Mouse (Mus musculus) MEL (cell line): ENCODE data around the gene Naa50. TPM values are rescaled to one million over a fixed set of nuclear protein-coding genes. Genes with fewer than 3 reads are reported as not detected.

ENCODE experiments used
- DNase-seq: peaks from one replicate; pipeline ENCODE4 v3.0.0; 2011; ENCODE audit warnings: low read depth, low spot score
- H3K27ac ChIP-seq: 2 replicates; pipeline ENCODE4 v1.5.1; 2012; ENCODE audit warnings: low read depth, mild to moderate bottlenecking, control low read depth, low read length, moderate library complexity; ENCODE audit not compliant: control insufficient read depth
- H3K27me3 ChIP-seq, 2 experiments: fragments of 150-350 bp in 1 of 2; sonication (generic) in 1 of 2; 2 replicates each; pipeline ENCODE4 v1.6.1; 2012; ENCODE audit warnings: low read length in 2 of 2, mild to moderate bottlenecking in 2 of 2, improper control_type of control experiment in 1 of 2, moderate library complexity in 1 of 2; ENCODE audit not compliant: insufficient read depth in 2 of 2, control insufficient read depth in 1 of 2
- H3K36me3 ChIP-seq, 2 experiments: 2 replicates each; pipeline ENCODE4 v1.6.1; 2012 to 2014; ENCODE audit warnings: low read length in 2 of 2, improper control_type of control experiment in 1 of 2, inconsistent platforms in 1 of 2, mild to moderate bottlenecking in 1 of 2; ENCODE audit not compliant: insufficient read depth in 2 of 2, control insufficient read depth in 1 of 2
- H3K4me1 ChIP-seq, 2 experiments: fragments of 150-350 bp in 1 of 2; sonication (generic) in 1 of 2; 2 replicates each; pipeline ENCODE4 v1.6.1; 2012; ENCODE audit warnings: low read length in 2 of 2, improper control_type of control experiment in 1 of 2, mild to moderate bottlenecking in 1 of 2; ENCODE audit not compliant: insufficient read depth in 2 of 2, control insufficient read depth in 1 of 2
- H3K4me3 ChIP-seq, 2 experiments: fragments of 150-350 bp in 1 of 2; sonication (generic) in 1 of 2; 2 replicates each; pipeline ENCODE4 v1.5.1; 2012; ENCODE audit warnings: low read depth in 2 of 2, low read length in 2 of 2, mild to moderate bottlenecking in 2 of 2, moderate library complexity in 2 of 2, control low read depth in 1 of 2, improper control_type of control experiment in 1 of 2; ENCODE audit not compliant: control insufficient read depth in 1 of 2, insufficient read depth in 1 of 2
- H3K79me2 ChIP-seq: 2 replicates; pipeline ENCODE4 v1.6.1; 2012; ENCODE audit warnings: mild to moderate bottlenecking, low read length, moderate library complexity; ENCODE audit not compliant: control insufficient read depth, poor library complexity, insufficient read depth
- H3K9ac ChIP-seq: 2 replicates; pipeline ENCODE4 v1.6.1; 2012; ENCODE audit warnings: low read depth, mild to moderate bottlenecking, control low read depth, low read length, moderate library complexity; ENCODE audit not compliant: control insufficient read depth, poor library complexity, severe bottlenecking
- H3K9me3 ChIP-seq: fragments of 150-350 bp; sonication (generic); replicated peaks from 2 replicates; pipeline ENCODE4 v1.6.1; 2012; ENCODE audit warnings: mild to moderate bottlenecking, low read length, improper control_type of control experiment, moderate library complexity; ENCODE audit not compliant: insufficient read depth
- CHD2 ChIP-seq: IDR thresholded peaks from 2 replicates; pipeline ENCODE4 v1.6.1; 2011; ENCODE audit warnings: low read length, improper control_type of control experiment
- CTCF ChIP-seq, 3 experiments: IDR thresholded peaks in 2 of 3; conservative IDR thresholded peaks in 1 of 3; 2 replicates each; pipeline ENCODE4 v1.5.1; 2011 to 2012; ENCODE audit warnings: low read length in 3 of 3, low read depth in 2 of 3, mild to moderate bottlenecking in 2 of 3, improper control_type of control experiment in 1 of 3, inconsistent platforms in 1 of 3, mixed read lengths in 1 of 3, moderate library complexity in 1 of 3; ENCODE audit not compliant: control insufficient read depth in 1 of 3, insufficient read depth in 1 of 3, poor library complexity in 1 of 3, severe bottlenecking in 1 of 3
- EP300 ChIP-seq, 2 experiments: IDR thresholded peaks; 2 replicates each; pipeline ENCODE4 v1.6.1; 2011; ENCODE audit warnings: improper control_type of control experiment in 2 of 2, low read length in 2 of 2, low read depth in 1 of 2, mild to moderate bottlenecking in 1 of 2
- ETS1 ChIP-seq: IDR thresholded peaks from 2 replicates; pipeline ENCODE4 v1.6.1; 2012; ENCODE audit warnings: low read depth, mild to moderate bottlenecking, inconsistent platforms, low read length, improper control_type of control experiment, moderate library complexity
- GATA1 ChIP-seq: IDR thresholded peaks from 2 replicates; pipeline ENCODE4 v1.6.1; 2011; ENCODE audit warnings: low read depth, low read length, improper control_type of control experiment
- JUND ChIP-seq: IDR thresholded peaks from 2 replicates; pipeline ENCODE4 v1.6.1; 2011; ENCODE audit warnings: low read depth, mild to moderate bottlenecking, improper control_type of control experiment, low read length
- KAT2A ChIP-seq: conservative IDR thresholded peaks from 2 replicates; pipeline ENCODE4 v1.6.1; 2012; ENCODE audit warnings: low read depth, low read length, improper control_type of control experiment, inconsistent platforms
- MAFK ChIP-seq: IDR thresholded peaks from 2 replicates; pipeline ENCODE4 v1.6.1; 2011; ENCODE audit warnings: low read depth, mild to moderate bottlenecking, low read length, improper control_type of control experiment, borderline replicate concordance
- MAX ChIP-seq: IDR thresholded peaks from 2 replicates; pipeline ENCODE4 v1.6.1; 2011; ENCODE audit warnings: low read length, improper control_type of control experiment
- MAZ ChIP-seq: IDR thresholded peaks from 2 replicates; pipeline ENCODE4 v1.6.1; 2012; ENCODE audit warnings: low read depth, mild to moderate bottlenecking, inconsistent platforms, low read length, improper control_type of control experiment
- MEF2A ChIP-seq: IDR thresholded peaks from 2 replicates; pipeline ENCODE4 v1.6.1; 2014; ENCODE audit warnings: low read depth, mild to moderate bottlenecking, inconsistent platforms, low read length, improper control_type of control experiment; ENCODE audit not compliant: poor library complexity, insufficient replicate concordance, severe bottlenecking; ENCODE audit errors: extremely low read depth
- MXI1 ChIP-seq: IDR thresholded peaks from 2 replicates; pipeline ENCODE4 v1.6.1; 2011; ENCODE audit warnings: mild to moderate bottlenecking, low read depth, low read length, improper control_type of control experiment
- MYC ChIP-seq: IDR thresholded peaks from 2 replicates; pipeline ENCODE4 v1.6.1; 2011; ENCODE audit warnings: low read depth, mild to moderate bottlenecking, low read length, improper control_type of control experiment, moderate library complexity
- NRF1 ChIP-seq: IDR thresholded peaks from 2 replicates; pipeline ENCODE4 v1.6.1; 2014; ENCODE audit warnings: low read depth, mild to moderate bottlenecking, inconsistent platforms, low read length, improper control_type of control experiment, moderate library complexity; ENCODE audit not compliant: poor library complexity, insufficient read depth, severe bottlenecking
- POLR2A ChIP-seq, 2 experiments: IDR thresholded peaks; 2 replicates each; pipeline ENCODE4 v1.6.1; 2011 to 2012; ENCODE audit warnings: low read length in 2 of 2, mild to moderate bottlenecking in 2 of 2, control low read depth in 1 of 2, improper control_type of control experiment in 1 of 2, low read depth in 1 of 2, moderate library complexity in 1 of 2; ENCODE audit not compliant: control insufficient read depth in 1 of 2, insufficient read depth in 1 of 2, poor library complexity in 1 of 2
- TAL1 ChIP-seq: IDR thresholded peaks from 2 replicates; pipeline ENCODE4 v1.6.1; 2012; ENCODE audit warnings: mild to moderate bottlenecking, inconsistent platforms, low read length, moderate library complexity, mixed read lengths
- UBTF ChIP-seq: IDR thresholded peaks from 2 replicates; pipeline ENCODE4 v1.6.1; 2012; ENCODE audit warnings: low read depth, mild to moderate bottlenecking, inconsistent platforms, low read length, improper control_type of control experiment, moderate library complexity, borderline replicate concordance; ENCODE audit not compliant: insufficient read depth
- USF1 ChIP-seq: IDR thresholded peaks from 2 replicates; pipeline ENCODE4 v1.6.1; 2014; ENCODE audit warnings: low read depth, mild to moderate bottlenecking, inconsistent platforms, low read length, improper control_type of control experiment, moderate library complexity
- ZKSCAN1 ChIP-seq: IDR thresholded peaks from 2 replicates; pipeline ENCODE4 v1.6.1; 2012; ENCODE audit warnings: low read depth, mild to moderate bottlenecking, inconsistent platforms, low read length, improper control_type of control experiment, moderate library complexity
- ZMIZ1 ChIP-seq: IDR thresholded peaks from 2 replicates; pipeline ENCODE4 v1.6.1; 2012; ENCODE audit warnings: low read depth, mild to moderate bottlenecking, inconsistent platforms, low read length, improper control_type of control experiment, moderate library complexity
- polyA plus RNA-seq, 2 experiments: library from polyadenylated mRNA; stranded (reverse) in 1 of 2; unstranded in 1 of 2; fragments of >175 nt in 1 of 2; fragments of >200 nt in 1 of 2; gene quantifications; 2 replicates each; pipeline versions ENCODE4 v1.2.1 to v1.2.4; 2012; ENCODE audit warnings: low replicate concordance in 2 of 2, low read depth in 1 of 2; ENCODE audit not compliant: insufficient read length in 2 of 2, insufficient read depth in 1 of 2, missing spikeins in 1 of 2
- total RNA-seq: library from RNA; depleted of rRNA; stranded (reverse); fragments of 300-350 nt; gene quantifications from 2 replicates; pipeline ENCODE4 v1.2.3, GENCODE M21; 2012

Naa50 gene
- total and polyA plus RNA-seq, 3 experiments = 52.1 to 204 (median 90.4) TPM

DNA sequence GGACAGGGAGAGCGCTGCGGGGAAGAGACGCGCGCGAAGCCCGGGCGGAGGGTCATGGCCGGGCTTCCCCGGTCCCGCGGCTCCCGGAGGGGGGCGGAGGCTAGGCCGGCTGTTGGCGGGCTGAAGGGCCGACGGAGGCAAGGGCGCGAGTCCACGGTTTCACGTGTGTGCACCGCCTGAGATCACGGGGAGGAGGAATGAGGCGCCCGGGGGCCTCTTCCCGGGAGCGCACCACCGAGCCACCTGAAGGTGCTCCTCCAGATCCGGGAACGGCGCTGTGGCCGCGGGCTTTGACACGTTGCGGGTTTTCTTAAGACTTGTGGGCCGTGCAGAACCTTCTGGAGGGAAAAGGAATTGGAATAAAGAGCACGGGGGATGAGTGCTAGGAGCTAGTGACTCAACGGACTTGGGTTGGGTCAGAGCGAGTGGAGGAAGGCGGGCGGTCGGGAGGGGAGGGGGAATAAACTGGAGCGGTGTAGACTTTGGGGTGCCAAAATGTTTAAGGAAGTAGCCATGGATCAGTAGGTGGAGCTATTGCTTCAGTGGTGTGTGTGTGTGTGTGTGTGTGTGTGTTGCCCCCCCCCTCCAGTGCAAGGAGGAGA, 657 bp downstream of the Naa50 start (continued):
- TF ChIP-seq POLR2A (IDR thresholded peaks at IDR 0.05; ENCODE audit: control insufficient read depth in 1 of 2, insufficient read depth in 1 of 2, low read depth in 1 of 2, low read length in 2 of 2, poor library complexity in 1 of 2) (peak in 1 of 2 experiments; percentile 34; a peak in 1 of 4 replicates), MAZ (peak; percentile 88; the same call in 1 of the 2 replicates), USF1 (no peak), ZMIZ1 (no peak), EP300 (IDR thresholded peaks at IDR 0.05; ENCODE audit: low read depth in 1 of 2, low read length in 2 of 2) (0 out of 4 replicates have a peak, but pooled peaks of 1 of the 2 experiments have one; percentile 15), ZKSCAN1 (no peak), MXI1 (peak; percentile 13; the same call in 1 of the 2 replicates), CTCF (IDR thresholded peaks at IDR 0.05 in 2 of 3, conservative IDR thresholded peaks at IDR 0.05 in 1 of 3; ENCODE audit: control insufficient read depth in 1 of 3, insufficient read depth in 1 of 3, low read depth in 2 of 3, low read length in 3 of 3, poor library complexity in 1 of 3, severe bottlenecking in 1 of 3) (peak in 2 of 3 experiments; percentile 35 to 41; a peak in 3 of 6 replicates), MYC (no peak), JUND (no peak), MAFK (no peak), CHD2 (no peak), UBTF (no peak), TAL1 (no peak), ETS1 (peak; percentile 46; the same call in 1 of the 2 replicates)

DNA sequence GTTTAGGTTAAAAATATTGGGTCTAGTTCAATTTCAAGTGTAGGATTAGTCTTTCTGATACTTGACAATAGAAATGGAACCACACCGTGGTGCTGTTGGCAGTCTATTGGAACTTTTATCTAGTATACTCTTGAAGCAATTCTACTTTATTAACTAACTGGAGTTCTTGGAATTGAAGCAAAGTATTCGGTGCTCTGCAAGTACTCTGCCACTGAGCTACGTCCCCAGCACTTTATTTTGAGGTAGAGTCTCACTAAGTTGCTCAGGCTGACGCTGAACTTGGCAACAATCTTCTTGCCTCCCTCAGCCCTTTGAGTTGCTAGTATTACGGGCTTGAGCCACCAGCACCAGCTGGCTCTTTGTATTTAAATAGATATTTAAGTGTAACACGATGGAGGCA, 1.9 kb downstream of the Naa50 start:
- Histone ChIP-seq H3K36me3 (peaks cover 10 to 43% of the 10 kb centered on the region in 2 experiments), H3K4me3 (peak overlapping the region; percentile 54 to 96), H3K27me3 (no peaks in the 10 kb centered on the region), H3K9me3 (no peaks in the 10 kb centered on the region), H3K79me2 (peaks cover 60% of the 10 kb centered on the region), H3K27ac (peak overlapping the region; percentile 45), H3K9ac (peak overlapping the region; percentile 100), H3K4me1 (peaks cover 11 to 14% of the 10 kb centered on the region in 2 experiments)
- TF ChIP-seq MAX (no peak), NRF1 (no peak), MEF2A (no peak), KAT2A (no peak), GATA1 (no peak)
- peak; percentile 59 for DNase-seq
